Mouse (Mus musculus) bone marrow, adult 2 months (tissue): ENCODE results near the gene Polr3c. TPM values are rescaled to one million over a fixed set of nuclear protein-coding genes. Genes with fewer than 3 reads are reported as not detected.
A peak's percentile ranks its signal among the peaks of the same experiment; 100 is the strongest.
"Not testable (repeated sequence)": the region's sequence is repeated elsewhere in the genome, so short reads cannot be mapped to it uniquely, and the experiment has no call there.

Experiments
- H3K27ac ChIP-seq: fragments of 200-500 bp; 2 replicates; pipeline ENCODE4 v1.5.1; 2012; ENCODE audit warnings: low read depth, mild to moderate bottlenecking, control low read depth, inconsistent platforms, low read length; ENCODE audit not compliant: control insufficient read depth, poor library complexity, insufficient read depth
- H3K4me1 ChIP-seq: fragments of 200-500 bp; 2 replicates; pipeline ENCODE4 v1.6.1; 2011; ENCODE audit warnings: low read length; ENCODE audit not compliant: control insufficient read depth, insufficient read depth
- H3K4me3 ChIP-seq: fragments of 200-500 bp; replicated peaks from 2 replicates; pipeline ENCODE3; 2011; ENCODE audit warnings: mild to moderate bottlenecking, low read depth, low read length, control low read depth; ENCODE audit not compliant: control insufficient read depth
- CTCF ChIP-seq: fragments of 200-500 bp; IDR thresholded peaks from 2 replicates; pipeline ENCODE4 v1.5.1; 2011; ENCODE audit warnings: low read length, control low read depth; ENCODE audit not compliant: control insufficient read depth, insufficient read depth
- POLR2A ChIP-seq: fragments of 200-500 bp; IDR thresholded peaks from 2 replicates; pipeline ENCODE4 v1.6.1; 2011; ENCODE audit warnings: low read depth, mild to moderate bottlenecking, control low read depth, low read length, borderline replicate concordance; ENCODE audit not compliant: control insufficient read depth
- WGBS: fragments of 180-500 bp; shearing (Covaris S2); methylation state at CpG from one replicate; pipeline ENCODE4 v1.1.7; 2018; 5-methylcytosine and 5-hydroxymethylcytosine counted together
- polyA plus RNA-seq: library from polyadenylated mRNA; stranded (reverse); fragments of >200 nt; gene quantifications from 2 replicates; pipeline ENCODE4 v1.2.4, GENCODE M21; 2011; ENCODE audit warnings: low replicate concordance; ENCODE audit not compliant: missing spikeins, insufficient read depth, insufficient read length

Gene Polr3c
- polyA plus RNA-seq, 1 experiment: 26.5 TPM

GRCm38 (mm10) chr3:96667316-96667715 lies 60.1 kb downstream of the Polr3c start:
- Histone ChIP-seq H3K4me3 (no peak overlapping the region), H3K27ac (no peak overlapping the region), H3K4me1 (no peaks in the 10 kb centered on the region)
- TF ChIP-seq CTCF (peak; percentile 49), POLR2A (no peak)
- 38% methylated on average over 1 of the region's 1 CpGs for WGBS

DNA sequence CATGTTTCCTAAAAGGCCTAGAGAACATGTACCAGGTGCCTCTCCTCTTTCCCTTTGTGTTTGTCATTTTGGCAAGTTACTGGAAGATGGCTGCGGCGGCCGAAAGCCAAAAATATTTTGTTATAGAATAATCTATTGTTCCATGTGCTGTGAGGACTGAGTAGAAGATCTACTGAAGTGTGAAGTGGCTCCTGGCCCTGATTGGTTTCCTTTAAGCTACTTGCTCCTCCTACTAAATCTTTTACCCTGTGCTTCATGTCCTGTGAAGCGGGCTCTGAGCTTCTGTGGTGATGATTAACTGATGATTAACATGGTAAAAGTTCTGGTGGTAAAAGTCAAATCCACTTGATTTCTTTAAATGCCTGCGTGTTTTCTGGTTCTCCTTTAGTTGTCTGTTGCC lies 60.5 kb downstream of the Polr3c start:
- H3K4me1 ChIP-seq: no peaks in the 10 kb centered on the region
- TF ChIP-seq CTCF: no peak
- TF ChIP-seq POLR2A: no peak
- H3K27ac ChIP-seq: no peak overlapping the region
- no peak overlapping the region for H3K4me3 ChIP-seq
- 90% methylated on average over 5 of the region's 5 CpGs for WGBS

DNA sequence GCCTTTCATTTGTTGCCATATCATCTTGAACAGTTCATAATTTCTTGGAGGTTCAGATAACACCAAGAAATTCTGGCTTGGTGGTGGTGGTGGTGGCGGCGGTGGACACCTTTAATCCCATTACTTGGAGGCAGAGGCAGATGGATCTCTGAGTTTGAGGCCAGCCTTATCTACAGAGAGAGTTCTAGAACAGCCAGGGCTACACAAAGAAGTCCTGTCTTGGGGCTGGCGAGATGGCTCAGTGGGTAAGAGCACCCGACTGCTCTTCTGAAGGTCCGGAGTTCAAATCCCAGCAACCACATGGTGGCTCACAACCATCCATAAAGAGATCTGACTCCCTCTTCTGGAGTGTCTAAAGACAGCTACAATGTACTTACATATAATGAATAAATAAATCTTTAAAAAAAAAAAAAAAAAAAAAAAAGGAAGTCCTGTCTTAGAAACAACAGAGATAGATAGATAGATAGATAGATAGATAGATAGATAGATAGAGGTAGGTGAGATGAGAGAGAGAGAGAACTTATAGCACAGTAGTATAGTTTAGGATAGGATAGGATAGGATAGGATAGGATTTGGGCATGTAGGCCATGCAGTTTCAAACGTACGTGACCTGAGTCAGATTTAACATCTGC lies 61.6 kb downstream of the Polr3c start:
- 77% methylated on average over 7 of the region's 7 CpGs for WGBS
- H3K4me3 ChIP-seq, H3K4me1 ChIP-seq, H3K27ac ChIP-seq: not testable (repeated sequence)

GRCm38 (mm10) chr3:96663432-96664239 lies 63.8 kb downstream of the Polr3c start:
- WGBS: 8% methylated on average over 18 of the region's 18 CpGs
- no peak overlapping the region for H3K27ac ChIP-seq
- peak; percentile 27 for TF ChIP-seq CTCF
- no peak for TF ChIP-seq POLR2A
- H3K4me1 ChIP-seq: no peaks in the 10 kb centered on the region
- H3K4me3 ChIP-seq: peak overlapping the region; percentile 0

DNA sequence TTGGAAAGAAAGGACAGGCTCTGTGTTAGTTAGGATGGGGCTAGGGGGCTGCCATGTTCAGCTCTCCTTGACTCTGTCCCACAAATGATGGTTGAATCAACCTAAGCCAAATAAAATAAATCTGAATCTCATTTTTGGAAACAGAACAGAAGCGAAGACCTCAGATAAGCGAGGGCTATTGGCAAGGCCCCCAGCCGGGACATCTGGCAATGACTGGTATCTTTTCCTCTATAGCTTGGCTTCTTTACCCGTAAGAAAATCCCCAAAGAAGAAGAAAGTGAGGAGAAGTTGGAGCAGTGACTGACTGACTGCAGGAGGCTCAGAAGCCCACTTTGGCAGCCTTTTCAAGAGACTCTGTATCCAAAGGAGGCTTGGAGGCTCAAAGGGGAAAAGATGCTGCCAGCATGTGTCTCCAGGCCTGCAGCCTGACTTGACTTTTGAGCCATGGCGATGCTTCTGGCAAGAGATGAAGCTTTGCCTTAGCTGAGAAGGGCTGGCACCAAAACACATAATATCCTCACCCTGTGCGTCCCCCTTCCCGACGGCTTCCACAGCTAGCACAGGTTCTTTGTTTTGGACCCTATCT lies 64.6 kb downstream of the Polr3c start:
- no peak for TF ChIP-seq CTCF
- no peak for TF ChIP-seq POLR2A
- no peak overlapping the region for H3K4me3 ChIP-seq
- no peak overlapping the region for H3K27ac ChIP-seq
- 78% methylated on average over 8 of the region's 8 CpGs for WGBS
- H3K4me1 ChIP-seq: no peaks in the 10 kb centered on the region

Other genes starting within 250 kb of the Polr3c start
- 0.75 TPM in 1 of 2 replicates, not detected in the other for gene Hfe2, start 202.5 kb downstream of the Polr3c start, polyA plus RNA-seq
- gene Txnip, start 169.7 kb downstream of the Polr3c start, polyA plus RNA-seq: 104 and 163 TPM in 2 replicates
- gene Gm16253, start 150.6 kb downstream of the Polr3c start, polyA plus RNA-seq: not detected in 2 replicates
- gene Polr3gl, start 133.4 kb downstream of the Polr3c start, polyA plus RNA-seq: 61.0 and 72.3 TPM in 2 replicates
- not detected in 2 replicates for gene Ankrd34a, start 131.0 kb downstream of the Polr3c start, polyA plus RNA-seq
- gene Lix1l, start 126.5 kb downstream of the Polr3c start, polyA plus RNA-seq: 3.3 and 5.7 TPM in 2 replicates
- 154 and 168 TPM in 2 replicates for gene Rbm8a, start 97.7 kb downstream of the Polr3c start, polyA plus RNA-seq
- 11.4 and 14.9 TPM in 2 replicates for gene Pex11b, start 92.3 kb downstream of the Polr3c start, polyA plus RNA-seq
- gene Gm42957, start 92.2 kb downstream of the Polr3c start, polyA plus RNA-seq: not detected in 2 replicates
- 1.00 and 1.6 TPM in 2 replicates for gene Itga10, start 82.0 kb downstream of the Polr3c start, polyA plus RNA-seq
- gene Ankrd35, start 57.5 kb downstream of the Polr3c start, polyA plus RNA-seq: 5.4 and 15.5 TPM in 2 replicates
- 22.0 and 34.9 TPM in 2 replicates for gene Pias3, start 31.2 kb downstream of the Polr3c start, polyA plus RNA-seq
- 1.4 TPM in 1 of 2 replicates, not detected in the other for gene Nudt17, start 19.1 kb downstream of the Polr3c start, polyA plus RNA-seq
- 12.2 and 17.2 TPM in 2 replicates for gene Rnf115, start within 50 bp of the Polr3c start, polyA plus RNA-seq
- gene Pdzk1, start 101.7 kb upstream of the Polr3c start, polyA plus RNA-seq: 8.2 and 8.6 TPM in 2 replicates
- 0.88 TPM in 1 of 2 replicates, not detected in the other for gene Cd160, start 101.7 kb upstream of the Polr3c start, polyA plus RNA-seq
- gene Gja5, start 177.1 kb upstream of the Polr3c start, polyA plus RNA-seq: 0.59 and 1.6 TPM in 2 replicates
- 5.1 and 8.8 TPM in 2 replicates for gene Gpr89, start 177.7 kb upstream of the Polr3c start, polyA plus RNA-seq
- gene Gja8, start 198.4 kb upstream of the Polr3c start, polyA plus RNA-seq: not detected in 2 replicates